Mouse (Mus musculus): ENCODE data around the gene Tpm4. TPM values are rescaled to one million over a fixed set of nuclear protein-coding genes. Genes with fewer than 3 reads are reported as not detected.
"Not testable (repeated sequence)": the region's sequence is repeated elsewhere in the genome, so short reads cannot be mapped to it uniquely, and the experiment has no call there.

The Tpm4 gene
- polyA plus RNA-seq (2014; fragmentation: Nextera tagmentation; extraction: Ambion mirVana), result 277 and 281 TPM in 2 replicates

DNA sequence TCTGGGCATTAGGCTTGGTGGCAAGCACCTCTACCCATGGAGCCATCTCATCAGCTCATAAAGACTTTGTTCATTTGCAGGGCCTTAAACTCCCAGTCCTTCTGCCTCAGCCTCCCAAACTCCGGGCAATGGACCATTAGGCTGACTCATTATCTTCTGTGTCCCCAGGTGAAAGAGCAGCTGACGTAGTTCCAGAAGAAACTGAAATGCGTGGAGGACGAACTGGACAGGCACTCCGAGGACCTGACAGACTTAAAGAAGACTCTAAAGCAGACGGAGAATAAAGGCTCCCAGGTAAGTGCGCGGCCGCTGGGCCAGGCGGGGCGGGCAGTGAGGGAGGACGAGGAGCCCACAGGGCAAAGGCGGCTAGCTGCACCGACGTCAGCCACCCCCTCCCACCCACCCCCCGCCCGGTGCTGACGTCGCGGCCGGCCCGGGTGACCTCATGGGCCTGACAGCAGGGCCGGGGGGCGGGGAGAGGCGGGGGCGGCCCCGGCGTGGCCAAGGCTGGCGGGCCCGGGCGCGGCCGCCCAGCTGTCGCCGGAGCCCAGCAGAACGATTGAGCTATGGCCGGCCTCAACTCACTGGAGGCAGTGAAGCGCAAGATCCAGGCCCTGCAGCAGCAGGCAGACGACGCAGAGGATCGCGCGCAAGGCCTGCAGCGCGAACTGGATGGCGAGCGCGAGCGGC, at the start of gene Tpm4:
Gene Tpm4, plus strand, starts transcription at position 220 of the 690 bp plus-strand sequence.
- H3K27ac ChIP-seq (ENCODE audit: low read depth, low read length), result peak within 1 kb of the TSS; percentile 92
- peaks cover 12% of the 10 kb centered on the region for H3K36me3 ChIP-seq (ENCODE audit: control insufficient read depth, insufficient read depth, low read length)
- WGBS, result 1% methylated on average over 44 of the region's 49 CpGs
- H3K4me3 ChIP-seq (ENCODE audit: low read depth, low read length), result peak within 1 kb of the TSS; percentile 75
- peaks cover 4% of the 10 kb centered on the region; the same call in 1 of the 2 replicates for H3K27me3 ChIP-seq (replicated peaks; ENCODE audit: control insufficient read depth, insufficient read depth, low read length)
- peak; percentile 76 for DNase-seq (ENCODE audit: low spot score)
- peaks cover 19% of the 10 kb centered on the region for H3K4me1 ChIP-seq (replicated peaks; ENCODE audit: control insufficient read depth, insufficient read depth, low read length)
- peak; percentile 74 for ATAC-seq (replicated peaks; ENCODE audit: low FRiP score)
- H3K9me3 ChIP-seq (ENCODE audit: control insufficient read depth, low read length), result no peaks in the 10 kb centered on the region
- H3K9ac ChIP-seq (ENCODE audit: low read depth, low read length), result peak within 1 kb of the TSS; percentile 89
- peak within 1 kb of the TSS; percentile 96 for H3K4me2 ChIP-seq

- WGBS, result 70% methylated on average over 3 of the region's 3 CpGs
- not testable (repeated sequence) for H3K9me3 ChIP-seq (ENCODE audit: control insufficient read depth, low read length); H3K27ac ChIP-seq (ENCODE audit: low read depth, low read length); ATAC-seq (replicated peaks; ENCODE audit: low FRiP score); H3K36me3 ChIP-seq (ENCODE audit: control insufficient read depth, insufficient read depth, low read length); H3K4me3 ChIP-seq (ENCODE audit: low read depth, low read length); H3K4me2 ChIP-seq; H3K27me3 ChIP-seq (replicated peaks; ENCODE audit: control insufficient read depth, insufficient read depth, low read length); H3K4me1 ChIP-seq (replicated peaks; ENCODE audit: control insufficient read depth, insufficient read depth, low read length); DNase-seq (ENCODE audit: low spot score); H3K9ac ChIP-seq (ENCODE audit: low read depth, low read length)
Observed at GRCm38 (mm10) chr8:72087611-72088010, 47.2 kb upstream of the Tpm4 start.

GRCm38 (mm10) chr8:72096721-72097120, 38.1 kb upstream of the Tpm4 start:
- not testable (repeated sequence) for ATAC-seq (replicated peaks; ENCODE audit: low FRiP score); H3K9me3 ChIP-seq (ENCODE audit: control insufficient read depth, low read length); H3K4me2 ChIP-seq; H3K4me3 ChIP-seq (ENCODE audit: low read depth, low read length); H3K4me1 ChIP-seq (replicated peaks; ENCODE audit: control insufficient read depth, insufficient read depth, low read length); DNase-seq (ENCODE audit: low spot score); H3K27me3 ChIP-seq (replicated peaks; ENCODE audit: control insufficient read depth, insufficient read depth, low read length); H3K9ac ChIP-seq (ENCODE audit: low read depth, low read length); H3K27ac ChIP-seq (ENCODE audit: low read depth, low read length); H3K36me3 ChIP-seq (ENCODE audit: control insufficient read depth, insufficient read depth, low read length)

DNA sequence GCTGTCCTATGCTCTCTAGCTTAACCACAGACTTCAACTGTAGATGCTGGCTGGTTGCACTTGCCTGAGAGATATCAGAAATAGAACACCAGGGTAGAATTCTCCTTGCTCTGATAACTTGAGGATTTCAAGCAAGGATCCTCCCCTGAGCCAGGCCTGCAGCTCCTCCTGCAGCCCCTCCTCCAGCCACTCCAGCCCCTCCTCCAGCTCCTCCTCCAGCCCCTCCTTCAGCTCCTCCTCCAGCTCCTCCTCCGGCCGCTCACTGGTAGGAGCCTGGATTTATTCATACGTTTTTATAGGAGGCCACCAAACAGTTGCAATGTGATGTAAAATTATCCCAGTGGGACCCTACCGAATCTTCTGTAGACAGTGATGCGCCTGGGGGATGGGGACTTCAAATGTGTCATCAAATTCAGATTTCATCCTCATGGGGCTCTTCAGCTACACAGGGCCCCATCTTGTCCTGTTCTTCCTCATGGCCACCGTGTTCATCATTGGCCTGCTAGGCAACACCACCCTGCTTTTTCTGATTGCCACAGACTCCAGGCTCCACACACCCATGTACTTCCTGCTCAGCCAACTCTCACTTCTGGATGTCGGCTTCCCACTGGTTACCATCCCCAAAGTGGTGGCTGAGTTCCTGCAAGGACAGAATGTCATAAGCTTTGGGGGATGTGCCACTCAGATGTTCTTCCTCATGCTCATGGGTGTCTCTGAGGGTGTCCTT, 35.2 kb upstream of the Tpm4 start:
- H3K4me1 ChIP-seq (replicated peaks; ENCODE audit: control insufficient read depth, insufficient read depth, low read length); H3K9me3 ChIP-seq (ENCODE audit: control insufficient read depth, low read length); H3K27me3 ChIP-seq (replicated peaks; ENCODE audit: control insufficient read depth, insufficient read depth, low read length); H3K9ac ChIP-seq (ENCODE audit: low read depth, low read length); H3K4me2 ChIP-seq; DNase-seq (ENCODE audit: low spot score); H3K4me3 ChIP-seq (ENCODE audit: low read depth, low read length); H3K36me3 ChIP-seq (ENCODE audit: control insufficient read depth, insufficient read depth, low read length); H3K27ac ChIP-seq (ENCODE audit: low read depth, low read length): not testable (repeated sequence)
- 53% methylated on average over 6 of the region's 7 CpGs for WGBS
- ATAC-seq (replicated peaks; ENCODE audit: low FRiP score), result peak; percentile 54

DNA sequence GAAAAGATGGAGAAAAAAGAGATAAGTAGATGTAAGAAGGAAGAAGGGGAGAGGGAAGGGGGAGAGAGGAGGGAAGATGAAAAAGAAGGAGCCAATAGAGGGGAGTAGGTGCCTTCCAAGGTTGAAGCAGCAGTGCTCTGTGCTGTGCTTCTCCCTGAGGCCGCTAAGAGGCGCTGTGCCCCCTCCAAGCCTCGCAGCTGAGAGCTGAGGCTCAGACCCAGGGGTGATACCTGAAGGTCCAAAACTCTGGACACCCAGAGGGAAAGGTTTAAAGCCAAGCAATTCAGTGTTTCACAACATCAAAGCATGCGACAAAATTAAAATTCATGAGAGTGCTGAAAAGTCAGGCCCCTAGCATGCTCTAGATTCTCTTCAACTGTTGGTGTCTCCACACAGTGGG, 29.6 kb upstream of the Tpm4 start:
- Histone ChIP-seq H3K36me3 (ENCODE audit: control insufficient read depth, insufficient read depth, low read length) (no peaks in the 10 kb centered on the region), H3K9me3 (ENCODE audit: control insufficient read depth, low read length) (peaks cover 3% of the 10 kb centered on the region; the same call in 1 of the 2 replicates), H3K9ac (ENCODE audit: low read depth, low read length) (no peak overlapping the region), H3K27me3 (replicated peaks; ENCODE audit: control insufficient read depth, insufficient read depth, low read length) (no peaks in the 10 kb centered on the region), H3K27ac (ENCODE audit: low read depth, low read length) (no peak overlapping the region), H3K4me3 (ENCODE audit: low read depth, low read length) (no peak overlapping the region), H3K4me1 (replicated peaks; ENCODE audit: control insufficient read depth, insufficient read depth, low read length) (no peaks in the 10 kb centered on the region), H3K4me2 (no peak overlapping the region)
- WGBS, result 25% methylated on average over 4 of the region's 4 CpGs
- ATAC-seq (replicated peaks; ENCODE audit: low FRiP score) (no peak), DNase-seq (ENCODE audit: low spot score) (no peak)

GRCm38 (mm10) chr8:72106740-72107139, 28.0 kb upstream of the Tpm4 start, which contains the start of gene Olfr374:
Gene Olfr374 (plus strand): TSS chr8:72107040.
- no peaks in the 10 kb centered on the region for H3K4me1 ChIP-seq (replicated peaks; ENCODE audit: control insufficient read depth, insufficient read depth, low read length)
- no peaks in the 10 kb centered on the region for H3K27me3 ChIP-seq (replicated peaks; ENCODE audit: control insufficient read depth, insufficient read depth, low read length)
- no peaks in the 10 kb centered on the region for H3K36me3 ChIP-seq (ENCODE audit: control insufficient read depth, insufficient read depth, low read length)
- no peak within 1 kb of the TSS for H3K9ac ChIP-seq (ENCODE audit: low read depth, low read length)
- peaks cover 3% of the 10 kb centered on the region; the same call in 1 of the 2 replicates for H3K9me3 ChIP-seq (ENCODE audit: control insufficient read depth, low read length)
- no peak for DNase-seq (ENCODE audit: low spot score)
- ATAC-seq (replicated peaks; ENCODE audit: low FRiP score), result no peak
- no peak within 1 kb of the TSS for H3K27ac ChIP-seq (ENCODE audit: low read depth, low read length)
- H3K4me3 ChIP-seq (ENCODE audit: low read depth, low read length), result no peak within 1 kb of the TSS
- 82% methylated on average over 3 of the region's 3 CpGs for WGBS
- no peak within 1 kb of the TSS for H3K4me2 ChIP-seq

DNA sequence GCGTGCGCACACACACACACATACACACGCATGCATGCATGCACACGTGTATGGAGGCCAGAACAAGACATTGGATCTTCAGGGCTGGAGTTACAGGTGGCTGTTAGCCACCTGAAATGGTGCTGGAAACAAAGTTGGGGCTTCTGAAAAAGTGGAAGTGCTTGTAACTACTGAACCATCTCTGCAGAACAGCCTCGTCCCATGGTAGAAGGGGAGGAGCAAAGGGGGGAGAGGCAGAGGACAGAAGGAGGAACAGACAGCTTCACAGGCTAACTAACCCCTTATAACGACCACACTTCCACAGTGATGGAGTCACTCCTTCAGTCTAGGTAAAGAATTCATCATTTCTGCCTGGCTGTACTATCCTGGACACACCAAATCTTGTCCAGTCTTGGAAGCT, 23.9 kb upstream of the Tpm4 start:
- H3K36me3 ChIP-seq (ENCODE audit: control insufficient read depth, insufficient read depth, low read length), result no peaks in the 10 kb centered on the region
- H3K4me1 ChIP-seq (replicated peaks; ENCODE audit: control insufficient read depth, insufficient read depth, low read length), result no peaks in the 10 kb centered on the region
- DNase-seq (ENCODE audit: low spot score), result no peak
- H3K9me3 ChIP-seq (ENCODE audit: control insufficient read depth, low read length), result no peaks in the 10 kb centered on the region
- no peak overlapping the region for H3K4me3 ChIP-seq (ENCODE audit: low read depth, low read length)
- no peaks in the 10 kb centered on the region for H3K27me3 ChIP-seq (replicated peaks; ENCODE audit: control insufficient read depth, insufficient read depth, low read length)
- H3K9ac ChIP-seq (ENCODE audit: low read depth, low read length), result no peak overlapping the region
- ATAC-seq (replicated peaks; ENCODE audit: low FRiP score), result no peak
- 66% methylated on average over 6 of the region's 6 CpGs for WGBS
- H3K27ac ChIP-seq (ENCODE audit: low read depth, low read length), result no peak overlapping the region
- H3K4me2 ChIP-seq, result no peak overlapping the region

- WGBS, result 65% methylated on average over 3 of the region's 3 CpGs
- no peaks in the 10 kb centered on the region for H3K9me3 ChIP-seq (ENCODE audit: control insufficient read depth, low read length)
- no peak overlapping the region for H3K9ac ChIP-seq (ENCODE audit: low read depth, low read length)
- no peaks in the 10 kb centered on the region for H3K36me3 ChIP-seq (ENCODE audit: control insufficient read depth, insufficient read depth, low read length)
- H3K4me3 ChIP-seq (ENCODE audit: low read depth, low read length), result no peak overlapping the region
- H3K4me2 ChIP-seq, result no peak overlapping the region
- H3K27me3 ChIP-seq (replicated peaks; ENCODE audit: control insufficient read depth, insufficient read depth, low read length), result no peaks in the 10 kb centered on the region
- H3K4me1 ChIP-seq (replicated peaks; ENCODE audit: control insufficient read depth, insufficient read depth, low read length), result no peaks in the 10 kb centered on the region
- ATAC-seq (replicated peaks; ENCODE audit: low FRiP score) (no peak), DNase-seq (ENCODE audit: low spot score) (no peak)
- no peak overlapping the region for H3K27ac ChIP-seq (ENCODE audit: low read depth, low read length)
Observed at GRCm38 (mm10) chr8:72112486-72112885, 22.3 kb upstream of the Tpm4 start.

GRCm38 (mm10) chr8:72115202-72115601, 19.6 kb upstream of the Tpm4 start:
- Histone ChIP-seq H3K27me3 (replicated peaks; ENCODE audit: control insufficient read depth, insufficient read depth, low read length) (no peaks in the 10 kb centered on the region), H3K36me3 (ENCODE audit: control insufficient read depth, insufficient read depth, low read length) (no peaks in the 10 kb centered on the region), H3K4me2 (no peak overlapping the region), H3K9ac (ENCODE audit: low read depth, low read length) (no peak overlapping the region), H3K4me3 (ENCODE audit: low read depth, low read length) (no peak overlapping the region), H3K9me3 (ENCODE audit: control insufficient read depth, low read length) (no peaks in the 10 kb centered on the region), H3K4me1 (replicated peaks; ENCODE audit: control insufficient read depth, insufficient read depth, low read length) (no peaks in the 10 kb centered on the region), H3K27ac (ENCODE audit: low read depth, low read length) (no peak overlapping the region)
- WGBS, result 89% methylated on average over 2 of the region's 2 CpGs
- DNase-seq (ENCODE audit: low spot score) (no peak), ATAC-seq (replicated peaks; ENCODE audit: low FRiP score) (no peak)

Data from liver, embryonic 11.5 days (tissue).